Mouse (Mus musculus): ENCODE results near the gene Mndal.
"Not testable (repeated sequence)": the region's sequence is repeated elsewhere in the genome, so short reads cannot be mapped to it uniquely, and the experiment has no call there.

Gene Mndal

DNA sequence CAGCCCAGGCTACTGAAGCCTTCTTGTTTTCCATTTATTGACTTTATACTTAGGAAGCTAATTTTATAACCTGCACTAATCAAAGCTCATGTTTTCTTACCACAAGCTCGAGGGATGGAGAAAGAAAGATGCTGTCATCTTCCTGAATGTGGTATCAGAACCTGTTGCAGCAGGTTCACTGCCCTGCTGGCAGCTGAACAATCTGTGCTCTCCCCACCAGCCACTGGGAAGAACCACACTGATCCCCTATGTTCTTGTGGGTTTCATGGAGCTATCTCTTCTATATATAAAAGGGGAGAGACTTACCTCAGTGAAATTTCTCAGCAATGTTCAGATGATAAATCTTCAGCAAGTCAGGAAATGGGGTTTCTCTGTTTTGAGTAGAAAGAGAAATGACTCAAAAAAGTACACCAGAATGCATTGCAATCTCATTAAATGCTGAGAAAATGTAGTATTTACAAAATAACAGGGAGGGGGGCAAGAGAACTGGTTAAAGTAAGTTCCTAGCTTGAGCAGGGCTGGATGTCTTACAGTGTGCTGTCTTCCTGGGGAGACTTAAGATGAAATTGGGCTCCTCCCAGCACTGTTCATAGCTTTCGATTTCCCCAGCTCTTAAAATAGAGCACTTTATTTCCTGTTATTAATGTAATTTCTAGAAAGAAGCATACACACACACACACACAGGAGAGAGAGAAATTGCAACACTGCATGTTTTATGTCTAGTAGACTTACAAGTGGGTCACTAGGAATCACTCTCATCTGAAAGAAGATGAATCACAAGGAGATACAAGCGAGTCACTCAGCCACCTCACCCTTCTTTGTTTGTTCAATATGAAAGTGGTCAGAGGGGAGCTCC, at the start of gene Mndal, which contains the start of gene Ifi203:
TSS of gene Mndal (minus strand) at position 568 of the 856 bp plus-strand sequence.
TSS of gene Ifi203 (minus strand) at position 749 of the 856 bp plus-strand sequence.
- DNase-seq = not testable (repeated sequence)

DNA sequence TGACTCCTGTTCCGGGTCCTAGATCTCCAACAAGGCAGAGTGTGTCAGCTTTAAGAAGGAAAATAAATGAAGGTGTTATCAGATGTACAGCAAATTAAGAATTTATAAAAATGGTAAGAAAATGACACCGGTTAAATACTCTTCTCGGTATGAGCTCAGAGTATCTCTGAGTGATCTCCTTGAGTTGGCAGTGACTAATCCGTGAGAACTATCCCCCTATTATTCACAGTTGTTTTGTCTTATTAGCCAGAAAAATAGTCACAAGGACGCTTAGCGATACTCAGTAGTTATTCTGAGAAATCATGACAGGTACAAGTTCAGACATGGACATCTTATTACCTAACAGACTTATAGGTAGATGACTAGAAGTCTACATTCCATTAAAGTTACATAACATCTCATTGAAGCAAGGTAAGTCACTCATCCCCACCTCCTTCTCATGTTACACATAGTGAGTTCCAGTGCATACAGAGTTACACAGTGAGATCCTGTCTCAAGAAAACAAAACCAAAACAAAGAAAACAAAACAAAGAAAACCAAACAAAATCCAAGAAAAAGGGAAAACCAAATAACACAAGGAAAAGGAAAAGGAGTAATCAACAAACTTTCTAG, 40.5 kb upstream of the Mndal start, which contains the start of gene Ifi202b:
TSS of gene Ifi202b (minus strand) at position 51 of the 612 bp plus-strand sequence.
- not testable (repeated sequence) for DNase-seq

DNA sequence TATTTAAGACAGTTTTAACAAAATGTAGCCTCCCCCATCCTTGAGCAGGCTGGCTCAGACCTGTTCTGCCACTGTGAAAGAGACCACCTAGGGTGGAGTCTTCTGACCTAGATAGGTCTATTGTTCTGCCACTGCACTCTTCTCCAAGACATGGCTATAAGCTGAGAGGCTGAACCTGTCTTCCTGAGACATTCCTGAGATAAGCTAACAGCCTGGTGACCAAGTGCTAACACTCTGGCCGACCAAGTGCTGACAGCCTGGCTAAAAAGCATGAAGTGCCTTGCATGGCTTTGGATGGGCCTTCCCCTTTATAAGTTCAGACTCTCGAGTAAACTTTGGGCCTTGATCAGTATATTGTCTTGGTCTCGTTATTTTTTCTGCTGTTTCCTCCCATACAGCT, 38.7 kb upstream of the Mndal start:
- not testable (repeated sequence) for DNase-seq

DNA sequence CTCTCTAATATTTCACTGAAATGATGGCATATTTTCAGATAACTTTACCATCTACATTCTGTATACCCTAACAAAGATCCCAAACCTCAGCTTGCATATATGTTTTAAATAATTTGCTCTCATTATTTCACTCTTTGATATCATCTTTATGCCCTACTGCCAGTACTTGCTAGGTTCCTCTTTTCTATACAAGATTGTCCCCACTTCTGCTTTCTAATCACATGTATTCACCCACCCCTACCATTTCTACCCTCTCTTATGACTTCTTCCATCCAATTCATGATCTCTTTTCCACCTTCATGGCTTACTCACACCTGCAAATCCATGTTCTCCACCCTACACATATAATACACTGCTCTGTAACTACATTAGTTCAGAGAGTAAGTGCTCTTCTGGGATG, 35.3 kb upstream of the Mndal start:
- no peak for DNase-seq

DNA sequence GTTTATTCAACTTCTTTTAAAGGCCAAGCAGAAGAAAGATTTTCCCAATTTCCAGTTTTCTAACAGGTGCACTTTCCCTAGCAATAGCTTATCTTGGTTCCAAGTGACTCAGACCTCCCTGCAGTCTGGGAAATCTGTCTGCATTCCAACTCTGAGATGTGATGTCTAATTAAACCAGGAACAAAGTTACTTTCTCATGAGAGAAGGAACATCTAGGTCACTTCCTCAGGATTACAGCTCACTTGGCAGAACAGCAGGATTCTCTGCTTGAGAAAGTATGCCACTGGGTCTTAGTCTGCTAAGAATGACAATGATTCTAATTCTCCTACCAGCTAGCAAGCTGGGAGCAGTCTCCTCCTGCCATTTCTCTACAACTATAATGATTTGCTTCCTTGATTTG, 30.8 kb upstream of the Mndal start:
- DNase-seq = no peak

DNA sequence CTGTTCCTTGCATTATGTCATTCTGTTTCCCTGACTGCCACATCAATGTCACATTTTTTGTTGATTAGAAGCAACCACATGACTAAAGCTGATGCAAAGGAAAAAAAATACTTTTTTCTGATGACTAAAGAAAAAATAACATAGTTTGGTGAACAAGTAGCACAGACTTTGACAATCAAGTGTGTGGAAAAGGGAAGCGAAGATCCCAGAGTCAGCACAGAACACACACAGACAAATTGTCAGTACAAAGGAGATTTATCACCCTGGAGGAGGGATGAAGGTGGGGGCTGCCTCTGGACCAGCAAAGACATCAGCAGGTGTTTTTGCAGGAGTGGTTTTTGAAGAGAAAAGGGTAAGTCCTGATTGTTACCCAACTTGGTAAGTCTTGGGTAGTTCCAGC, 19.2 kb upstream of the Mndal start:
- DNase-seq = not testable (repeated sequence)

DNA sequence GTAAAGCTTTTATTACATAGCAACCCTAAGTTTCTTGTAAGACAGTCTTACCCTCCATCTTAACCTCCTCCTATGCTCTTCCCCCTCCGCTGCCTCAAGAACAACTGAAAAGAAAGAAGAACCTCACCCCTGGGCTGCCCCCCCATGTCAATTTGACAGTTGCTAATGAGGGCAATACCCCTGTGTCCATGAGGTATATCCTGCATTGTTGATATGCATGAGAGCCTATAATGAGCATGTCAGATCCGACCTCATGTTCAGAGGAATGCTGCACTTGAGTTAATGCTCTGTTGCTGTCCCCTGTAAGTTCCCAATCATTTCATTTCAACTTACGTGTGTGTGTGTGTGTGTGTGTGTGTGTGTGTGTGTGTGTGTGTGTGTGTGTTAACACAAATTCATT, 17.7 kb upstream of the Mndal start:
- not testable (repeated sequence) for DNase-seq

DNA sequence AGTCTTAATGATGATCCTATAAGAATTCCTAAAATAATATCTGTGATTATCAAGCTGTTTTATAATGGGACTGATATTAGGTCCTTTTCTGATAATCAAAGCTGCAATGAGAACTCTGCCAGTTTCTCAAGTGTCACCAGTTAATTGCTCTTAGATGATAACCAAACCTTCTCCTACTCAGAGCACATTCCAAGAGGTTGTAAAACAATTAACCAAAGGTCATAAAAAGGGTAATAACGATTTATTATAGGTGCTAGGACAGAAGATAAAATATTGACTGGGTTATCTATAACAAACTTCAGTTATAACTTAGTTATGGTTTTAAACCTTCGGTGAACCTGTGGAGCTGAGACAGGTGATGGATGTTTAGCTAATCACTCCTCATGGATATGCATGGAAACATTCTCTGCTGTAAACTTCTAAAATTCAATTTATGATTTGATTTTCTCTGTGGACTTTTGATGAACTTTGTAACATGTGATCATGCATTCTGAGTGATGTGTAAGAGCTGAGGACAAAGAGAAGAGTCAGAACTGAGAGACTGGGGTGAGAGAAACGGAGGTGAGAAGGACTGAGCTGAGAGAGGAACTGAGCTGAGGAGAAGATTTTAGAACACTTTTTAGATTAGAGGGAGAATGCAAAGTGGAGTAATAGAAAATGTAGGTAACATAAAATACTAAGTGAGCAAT, 13.7 kb upstream of the Mndal start:
- DNase-seq = not testable (repeated sequence)

DNA sequence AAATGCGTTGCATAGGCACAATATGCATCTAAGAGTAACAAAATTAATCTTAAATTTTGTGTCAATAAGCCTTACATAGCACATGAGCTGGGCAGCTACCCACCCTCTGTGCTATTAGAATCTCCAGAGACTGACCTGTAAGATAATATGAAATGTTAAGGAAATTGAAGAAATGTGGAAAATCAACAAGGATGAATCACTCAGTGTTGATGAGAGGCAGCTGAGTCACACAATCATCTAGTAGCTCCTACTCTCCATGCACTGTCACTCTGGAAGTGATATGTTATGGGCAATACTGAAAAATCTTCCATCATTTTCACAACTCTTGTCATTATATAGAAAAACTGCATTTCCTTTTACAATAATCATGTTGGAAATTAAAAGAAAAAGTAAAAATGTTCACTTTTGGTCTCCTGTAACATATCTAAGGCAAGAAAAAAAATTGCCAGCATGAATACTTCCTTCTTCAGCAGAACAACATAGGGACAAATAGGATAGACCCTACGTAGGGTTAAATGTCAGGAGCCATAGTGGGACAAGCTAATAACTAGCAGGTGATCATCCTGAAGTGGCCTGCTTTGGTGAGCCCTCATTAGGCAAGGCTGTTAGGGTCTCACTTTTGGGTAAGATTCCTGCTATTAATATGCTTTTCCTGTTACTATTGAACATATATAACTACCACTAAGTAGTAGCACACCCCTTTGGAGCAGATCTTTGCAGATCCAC, 12.9 kb upstream of the Mndal start:
- no peak for DNase-seq

DNA sequence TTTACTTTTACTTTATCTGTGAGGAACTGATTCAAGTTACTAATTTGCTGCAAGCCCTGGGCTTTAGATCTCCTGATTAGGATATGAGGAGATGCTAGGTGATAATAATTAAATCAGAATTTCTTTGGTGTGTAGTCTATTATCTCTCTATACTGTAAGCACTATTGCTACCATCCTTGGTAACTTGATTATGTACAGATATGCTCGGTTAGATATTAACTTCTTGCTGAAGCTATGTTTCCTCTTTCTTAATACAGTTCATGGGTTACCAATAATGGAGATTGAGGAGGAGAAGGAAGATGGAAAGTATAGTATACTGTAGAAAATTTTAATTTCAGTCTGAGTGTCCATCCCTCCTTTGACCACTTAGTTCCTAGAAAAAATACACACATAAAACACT, 11.3 kb upstream of the Mndal start:
- DNase-seq = no peak

DNA sequence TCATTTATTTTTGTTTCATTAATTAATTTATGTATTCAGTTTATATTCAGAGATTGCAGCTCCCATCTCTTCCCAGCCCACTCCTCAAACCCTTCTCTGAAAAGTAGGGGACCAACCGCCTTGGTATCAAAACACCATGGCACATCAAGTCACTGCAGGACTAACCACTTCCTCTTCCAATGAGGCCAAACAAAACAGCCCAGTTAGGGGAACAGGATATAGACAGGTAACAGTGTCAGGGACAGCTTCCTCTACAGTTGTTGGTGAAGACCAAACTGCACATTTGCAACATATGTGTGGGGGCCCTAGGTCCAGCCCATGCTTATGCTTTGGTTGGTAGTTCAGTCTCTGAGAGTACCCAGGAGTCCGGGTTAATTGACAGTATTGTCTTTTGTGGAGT, 6.8 kb upstream of the Mndal start:
- DNase-seq = not testable (repeated sequence)

DNA sequence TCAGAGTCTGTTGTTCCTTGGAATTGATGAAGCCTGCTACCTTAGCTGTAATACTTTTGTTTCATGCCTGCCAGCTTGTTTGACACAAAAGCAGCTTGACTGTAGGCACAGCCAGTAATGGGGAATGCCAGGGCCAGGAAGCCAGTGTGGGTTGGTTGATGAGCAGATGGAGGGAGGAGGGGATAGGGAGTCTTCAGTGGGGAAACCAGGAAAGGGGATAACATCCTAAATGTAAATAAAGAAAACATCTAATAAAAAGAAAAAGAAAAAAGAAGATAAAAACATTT, 432 bp upstream of the Mndal start:
- DNase-seq = not testable (repeated sequence)

DNA sequence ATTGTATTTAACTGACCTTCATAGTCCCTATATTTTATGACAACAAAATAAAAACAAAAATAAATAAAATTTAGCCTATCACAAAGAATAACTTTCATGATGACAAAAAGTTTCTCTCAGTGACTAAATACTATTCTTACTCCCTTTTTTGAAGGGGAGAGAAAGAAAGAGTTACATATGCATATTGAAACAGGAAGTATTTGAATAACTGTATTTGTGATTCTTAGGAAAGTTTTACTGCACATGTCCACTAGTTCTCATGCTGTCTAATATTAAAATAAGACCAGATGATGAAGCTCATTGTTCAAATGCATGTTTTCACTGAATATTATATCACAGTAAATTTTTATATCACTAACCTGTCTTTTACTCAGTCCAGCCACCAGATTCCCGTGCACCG, 769 bp downstream of the Mndal start:
- DNase-seq = not testable (repeated sequence)

DNA sequence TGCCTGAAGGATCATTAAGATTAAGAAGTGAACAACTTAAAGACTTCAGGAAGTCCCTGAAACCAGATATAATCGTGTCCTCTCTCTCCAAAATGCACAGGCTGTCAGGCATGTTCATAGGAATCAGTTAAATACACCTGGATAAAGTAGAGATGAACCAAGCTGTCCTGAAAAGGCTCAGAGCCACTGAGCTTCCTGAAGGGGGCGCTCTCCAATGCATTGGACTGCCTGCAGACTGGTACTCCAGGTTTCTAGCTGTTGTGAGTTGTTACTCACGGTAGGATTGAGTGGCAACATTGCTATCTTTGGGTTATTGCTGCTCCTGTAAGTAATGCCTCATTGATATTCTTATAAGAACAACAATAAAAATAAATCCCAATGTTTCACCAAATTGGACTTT, 23.0 kb downstream of the Mndal start:
- not testable (repeated sequence) for DNase-seq

DNA sequence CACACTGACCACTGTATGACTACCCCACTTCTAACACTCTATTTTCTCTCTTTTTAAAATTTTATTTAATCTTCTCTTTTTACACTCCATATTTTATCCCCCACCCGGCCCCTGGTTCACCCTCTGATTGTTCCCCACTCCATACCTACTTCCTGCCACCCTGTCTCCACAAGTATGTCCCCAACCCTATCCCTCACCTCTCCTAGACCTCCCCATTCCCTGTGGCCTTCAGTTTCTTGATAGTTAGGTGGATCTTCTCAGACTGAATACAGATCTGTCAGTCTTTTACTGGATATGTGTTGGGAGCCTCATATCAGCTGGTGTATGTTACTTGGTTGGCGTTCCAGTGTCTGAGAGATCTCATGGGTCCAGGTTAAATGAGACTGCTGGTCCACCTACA, 27.7 kb downstream of the Mndal start:
- DNase-seq = no peak

DNA sequence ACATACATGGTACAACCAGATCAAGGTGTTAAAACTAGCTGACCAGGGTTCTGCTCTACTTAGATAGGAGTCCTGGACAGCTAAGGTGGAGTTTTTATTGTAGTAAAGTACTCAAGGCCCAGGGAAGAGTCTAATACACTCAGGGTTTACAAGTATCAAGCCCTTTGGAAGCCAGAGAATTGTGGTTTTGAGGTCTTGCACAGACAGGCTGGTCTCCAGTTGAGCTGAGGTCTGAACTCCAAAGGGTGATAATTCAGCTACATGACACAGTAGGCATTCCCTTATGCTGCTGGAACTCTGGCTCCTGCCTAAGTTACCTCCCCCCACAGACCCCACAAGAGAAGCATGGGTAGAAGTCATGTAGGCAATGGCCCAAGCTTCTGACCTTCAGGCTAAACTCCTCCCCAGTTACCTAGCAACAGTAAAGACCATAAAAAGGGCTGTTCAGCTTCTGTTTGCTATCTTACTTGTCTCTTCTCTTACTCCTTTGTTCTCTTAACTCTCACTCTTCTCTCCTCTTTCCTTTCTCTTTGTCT, 29.0 kb downstream of the Mndal start:
- not testable (repeated sequence) for DNase-seq

DNA sequence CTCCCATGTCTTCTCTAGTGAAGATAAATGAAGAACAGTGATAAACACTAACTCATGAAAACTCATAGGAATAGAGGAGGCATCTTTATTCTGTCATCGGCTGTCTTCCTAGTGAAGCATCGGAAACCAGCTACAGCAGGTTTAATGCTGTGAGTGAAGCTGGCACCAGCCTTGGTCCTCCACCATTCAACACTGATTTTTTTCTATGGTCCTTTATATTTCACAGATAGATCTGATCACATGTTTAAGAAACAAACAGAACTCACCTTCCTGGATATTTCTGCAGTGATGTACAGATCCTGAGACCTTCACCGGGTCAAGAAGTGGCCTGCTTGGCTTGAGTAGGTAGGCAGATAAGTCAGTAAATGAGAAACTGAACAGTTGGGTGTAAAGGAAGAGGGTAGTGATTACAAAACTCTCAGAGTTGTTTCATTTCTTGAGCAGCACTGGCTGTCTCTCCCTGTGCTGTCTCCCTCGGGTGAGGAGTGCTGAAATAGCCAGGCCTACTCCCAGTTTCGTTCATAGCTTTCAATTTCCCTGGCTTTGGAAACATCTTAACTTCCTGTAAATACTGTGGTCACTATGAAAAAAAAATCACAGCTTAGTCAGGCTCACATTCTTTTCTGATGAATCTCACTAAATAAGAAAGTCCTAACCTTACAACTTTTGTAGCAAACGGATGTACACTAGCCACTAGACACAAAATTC, 29.6 kb downstream of the Mndal start, which contains the start of gene Ifi211:
TSS of gene Ifi211 (minus strand) at position 499 of the 708 bp plus-strand sequence.
- not testable (repeated sequence) for DNase-seq

DNA sequence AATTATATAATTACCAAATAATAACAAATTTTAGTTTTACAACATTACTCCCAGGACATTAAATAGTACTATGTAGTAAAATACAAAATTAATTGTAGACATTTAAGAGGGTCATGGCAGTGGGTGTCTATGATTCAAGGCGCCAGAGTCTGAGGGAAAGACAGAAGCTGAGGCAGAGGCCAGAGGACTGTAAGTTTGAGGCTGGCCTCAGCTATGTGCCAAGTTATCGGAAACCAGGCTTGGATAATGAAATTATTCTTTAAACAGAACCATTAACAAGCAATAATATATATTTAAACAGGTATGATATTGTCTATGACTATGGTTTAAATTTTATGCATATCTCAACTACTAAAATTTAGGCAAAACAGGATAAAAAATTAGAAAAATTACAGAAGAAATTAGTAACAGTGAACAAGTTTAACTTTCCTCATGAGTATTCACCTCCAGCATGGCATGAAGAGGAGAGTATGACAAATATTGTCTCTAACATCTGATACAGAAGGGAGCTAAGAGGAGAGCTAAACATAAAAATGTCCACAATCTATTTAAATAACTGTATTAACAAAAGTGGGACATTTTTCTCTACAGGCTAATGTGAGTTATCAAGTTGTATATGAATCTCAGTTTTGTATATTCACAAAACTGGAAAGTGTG, 30.4 kb downstream of the Mndal start:
- DNase-seq = no peak

DNA sequence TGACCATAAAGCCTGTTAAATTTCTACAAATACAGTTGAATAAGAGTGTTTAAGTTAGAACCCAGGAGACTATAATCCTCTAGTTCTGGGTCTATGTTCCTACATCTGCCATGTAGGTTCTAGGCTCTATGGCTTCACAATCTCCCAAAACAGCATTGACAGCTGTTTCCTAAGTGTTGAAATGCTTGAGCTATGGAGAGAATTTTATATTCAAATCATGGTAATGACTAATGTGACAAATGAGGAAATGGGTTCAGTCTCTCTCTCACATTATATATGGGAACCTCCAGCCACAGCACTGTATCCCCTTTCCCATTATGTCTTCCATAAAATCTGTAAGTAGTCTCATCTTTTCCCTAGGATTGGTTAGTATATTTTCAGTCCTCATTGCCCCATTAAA, 33.9 kb downstream of the Mndal start:
- DNase-seq = not testable (repeated sequence)

DNA sequence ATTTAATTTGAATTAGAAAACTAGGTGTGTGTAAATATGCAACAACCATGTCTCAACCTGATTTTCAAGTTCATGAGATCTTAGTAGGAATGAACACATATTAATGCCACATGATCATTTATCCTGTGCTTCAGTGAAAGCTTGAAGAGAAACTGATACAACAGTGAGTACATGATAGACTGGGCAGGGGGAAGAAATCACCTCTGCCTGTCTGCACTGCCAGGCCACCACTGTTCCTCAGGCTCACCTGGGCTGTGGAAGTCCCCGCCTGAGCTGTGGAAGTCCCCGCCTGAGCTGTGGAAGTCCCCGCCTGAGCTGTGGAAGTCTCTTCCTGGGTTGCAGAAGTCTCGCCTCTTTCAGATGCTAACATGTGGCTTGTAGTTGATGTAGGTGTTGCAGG, 36.4 kb downstream of the Mndal start:
- DNase-seq = not testable (repeated sequence)

DNA sequence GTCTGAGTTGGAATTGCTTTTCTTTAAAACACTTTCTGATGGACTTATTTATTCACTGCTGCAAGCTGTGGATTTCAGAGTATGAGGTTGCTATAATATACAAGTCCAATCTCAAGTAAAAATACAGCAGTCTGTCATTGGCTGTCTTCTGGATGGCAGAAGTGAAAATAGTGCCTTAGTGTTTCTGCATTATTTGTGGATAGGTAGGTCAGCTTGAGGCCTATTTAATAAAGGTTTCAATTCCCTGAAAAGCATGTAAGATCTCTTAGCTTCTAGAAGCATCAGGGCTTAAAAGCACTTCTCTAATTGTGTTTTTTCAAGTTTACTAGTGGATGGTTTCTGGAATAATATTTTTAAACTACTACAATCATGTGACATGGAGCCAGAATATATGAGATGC, 52.5 kb downstream of the Mndal start:
- DNase-seq = not testable (repeated sequence)
